Mouse (Mus musculus) neural tube, embryonic 15.5 days (tissue): ENCODE measurements around the gene Gm44805. TPM values are rescaled to one million over a fixed set of nuclear protein-coding genes. Genes with fewer than 3 reads are reported as not detected.
A peak's percentile ranks its signal among the peaks of the same experiment; 100 is the strongest.

Source experiments
- ATAC-seq: fragments of 200-750 bp; cut with Nextera tagmentation; 2 replicates; pipeline ENCODE4 v1.8.0; 2017; ENCODE audit warnings: mild to moderate bottlenecking, moderate TSS enrichment, moderate library complexity; ENCODE audit not compliant: low FRiP score
- H3K27ac ChIP-seq: fragments of 300-500 bp; sonication (generic); replicated peaks from 2 replicates; pipeline ENCODE4 v1.5.1; 2015; ENCODE audit warnings: mild to moderate bottlenecking, inconsistent platforms
- H3K27me3 ChIP-seq: fragments of 300-500 bp; sonication (generic); replicated peaks from 2 replicates; pipeline ENCODE4 v1.6.1; 2015; ENCODE audit warnings: inconsistent platforms
- H3K36me3 ChIP-seq: fragments of 300-500 bp; sonication (generic); 2 replicates; pipeline ENCODE4 v1.6.1; 2015; ENCODE audit warnings: inconsistent platforms
- H3K4me1 ChIP-seq: fragments of 300-500 bp; sonication (generic); 2 replicates; pipeline ENCODE4 v1.6.1; 2015; ENCODE audit warnings: inconsistent platforms
- H3K4me2 ChIP-seq: fragments of 300-500 bp; sonication (generic); 2 replicates; pipeline ENCODE4 v1.6.1; 2015; ENCODE audit warnings: inconsistent platforms, mild to moderate bottlenecking, moderate library complexity
- H3K4me3 ChIP-seq: fragments of 300-500 bp; sonication (generic); replicated peaks from 2 replicates; pipeline ENCODE4 v1.5.1; 2015; ENCODE audit warnings: mild to moderate bottlenecking, inconsistent platforms
- H3K9ac ChIP-seq: fragments of 300-500 bp; sonication (generic); replicated peaks from 2 replicates; pipeline ENCODE4 v1.6.1; 2015; ENCODE audit warnings: mild to moderate bottlenecking, inconsistent platforms
- H3K9me3 ChIP-seq: fragments of 300-500 bp; sonication (generic); replicated peaks from 2 replicates; pipeline ENCODE4 v1.6.1; 2016; ENCODE audit warnings: inconsistent platforms
- WGBS: fragments of 180-500 bp; shearing (Covaris S2); methylation state at CpG from one replicate; pipeline ENCODE4 v1.1.7; 2015; ENCODE audit warnings: mixed read lengths; 5-methylcytosine and 5-hydroxymethylcytosine counted together
- polyA plus RNA-seq: library from polyadenylated mRNA; unstranded; fragments of >200 nt; fragmentation: Nextera tagmentation; extraction: Ambion mirVana; gene quantifications from 2 replicates; pipeline ENCODE4 v1.2.1, GENCODE M21; 2015

Gene Gm44805
- polyA plus RNA-seq, 1 experiment from 2014 or later: not detected

- 94% methylated on average over 9 of the region's 9 CpGs for WGBS
- H3K9ac ChIP-seq: no peak overlapping the region
- no peak overlapping the region for H3K4me3 ChIP-seq
- no peak for ATAC-seq
- peaks cover 43% of the 10 kb centered on the region for H3K36me3 ChIP-seq
- H3K27ac ChIP-seq: no peak overlapping the region
- no peaks in the 10 kb centered on the region for H3K27me3 ChIP-seq
- H3K4me1 ChIP-seq: peaks cover 24% of the 10 kb centered on the region
- H3K4me2 ChIP-seq: no peak overlapping the region
- H3K9me3 ChIP-seq: no peaks in the 10 kb centered on the region
Observed at GRCm38 (mm10) chr7:19713598-19713997, 32.4 kb upstream of the Gm44805 start.

DNA sequence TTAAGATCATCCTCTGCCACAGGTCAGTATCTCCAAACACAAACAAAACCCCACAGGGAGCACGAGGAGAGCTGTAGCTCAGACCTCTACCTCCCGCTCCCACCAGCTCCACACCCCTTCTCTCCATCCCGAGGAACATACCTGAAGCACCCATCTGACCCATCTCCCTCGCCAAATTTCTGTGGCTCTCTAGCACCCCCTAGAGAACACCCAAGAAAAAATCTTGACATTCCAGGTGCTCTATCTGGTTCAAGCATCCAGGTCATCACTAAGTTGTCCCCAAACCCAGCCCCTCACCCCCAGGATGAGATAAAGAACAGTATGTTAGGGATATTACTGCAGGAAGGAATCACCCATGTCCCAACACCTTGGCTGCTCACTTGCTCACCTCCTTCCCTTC lies 32.0 kb upstream of the Gm44805 start:
- H3K4me3 ChIP-seq: no peak overlapping the region
- no peaks in the 10 kb centered on the region for H3K9me3 ChIP-seq
- WGBS: 68% methylated on average over 4 of the region's 4 CpGs
- H3K36me3 ChIP-seq: peaks cover 46% of the 10 kb centered on the region
- no peak overlapping the region for H3K9ac ChIP-seq
- no peak for ATAC-seq
- no peaks in the 10 kb centered on the region for H3K27me3 ChIP-seq
- H3K27ac ChIP-seq: no peak overlapping the region
- peaks cover 24% of the 10 kb centered on the region for H3K4me1 ChIP-seq
- H3K4me2 ChIP-seq: no peak overlapping the region

GRCm38 (mm10) chr7:19712414-19712813 lies 31.2 kb upstream of the Gm44805 start:
- peaks cover 52% of the 10 kb centered on the region for H3K36me3 ChIP-seq
- ATAC-seq: no peak
- 77% methylated on average over 4 of the region's 4 CpGs for WGBS

DNA sequence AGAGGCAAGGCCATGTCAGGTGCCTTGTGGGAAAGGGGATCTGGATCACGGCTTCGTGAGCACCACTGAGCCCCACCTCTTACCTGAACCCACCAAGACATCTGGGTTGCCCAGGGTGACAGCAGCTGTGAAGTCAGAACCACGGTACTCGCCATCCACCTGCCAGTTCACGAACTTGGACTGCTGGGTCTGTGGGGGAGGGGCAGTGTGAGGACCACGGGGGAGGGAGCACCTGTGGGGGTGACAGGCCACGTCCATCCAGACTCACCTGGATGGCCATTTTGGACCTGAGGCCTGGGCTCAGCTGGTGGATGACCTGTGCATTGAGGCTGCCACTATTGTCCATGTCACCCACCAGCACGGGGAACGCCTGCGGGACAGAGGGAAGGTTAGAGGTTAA lies 29.4 kb upstream of the Gm44805 start:
- Histone ChIP-seq H3K9me3 (no peaks in the 10 kb centered on the region), H3K27ac (no peak overlapping the region), H3K4me3 (no peak overlapping the region), H3K27me3 (no peaks in the 10 kb centered on the region), H3K4me1 (peaks cover 16% of the 10 kb centered on the region), H3K36me3 (peaks cover 59% of the 10 kb centered on the region), H3K4me2 (no peak overlapping the region), H3K9ac (no peak overlapping the region)
- 91% methylated on average over 10 of the region's 10 CpGs for WGBS
- ATAC-seq: no peak

More at GRCm38 (mm10) chr7:19712414-19712813, 31.2 kb upstream of the Gm44805 start:
- Histone ChIP-seq H3K9me3 (no peaks in the 10 kb centered on the region), H3K4me3 (no peak overlapping the region), H3K4me1 (peaks cover 24% of the 10 kb centered on the region), H3K9ac (no peak overlapping the region), H3K27ac (no peak overlapping the region), H3K4me2 (no peak overlapping the region), H3K27me3 (no peaks in the 10 kb centered on the region)

GRCm38 (mm10) chr7:19705271-19705670 lies 24.0 kb upstream of the Gm44805 start:
- H3K4me1 ChIP-seq: 0 out of 2 replicates have a peak, but pooled peaks cover 8% of the 10 kb centered on the region
- no peak overlapping the region for H3K4me2 ChIP-seq
- no peak for ATAC-seq
- H3K36me3 ChIP-seq: peaks cover 47% of the 10 kb centered on the region
- H3K4me3 ChIP-seq: no peak overlapping the region
- H3K27ac ChIP-seq: no peak overlapping the region
- no peaks in the 10 kb centered on the region for H3K9me3 ChIP-seq
- whole genome bisulfite sequencing: 96% methylated on average over 7 of the region's 7 CpGs
- no peaks in the 10 kb centered on the region for H3K27me3 ChIP-seq
- H3K9ac ChIP-seq: no peak overlapping the region

GRCm38 (mm10) chr7:19704475-19704874 lies 23.3 kb upstream of the Gm44805 start:
- ATAC-seq: no peak
- peaks cover 11% of the 10 kb centered on the region for H3K4me1 ChIP-seq
- H3K9me3 ChIP-seq: no peaks in the 10 kb centered on the region
- no peak overlapping the region for H3K4me2 ChIP-seq
- WGBS: 96% methylated on average over 4 of the region's 4 CpGs
- H3K9ac ChIP-seq: no peak overlapping the region
- no peak overlapping the region for H3K4me3 ChIP-seq
- H3K27me3 ChIP-seq: no peaks in the 10 kb centered on the region
- H3K36me3 ChIP-seq: peaks cover 39% of the 10 kb centered on the region
- no peak overlapping the region for H3K27ac ChIP-seq

GRCm38 (mm10) chr7:19702859-19703555 lies 21.8 kb upstream of the Gm44805 start:
- Histone ChIP-seq H3K9me3 (no peaks in the 10 kb centered on the region), H3K4me1 (peaks cover 25% of the 10 kb centered on the region), H3K27me3 (no peaks in the 10 kb centered on the region), H3K4me3 (no peak overlapping the region), H3K9ac (no peak overlapping the region), H3K4me2 (no peak overlapping the region), H3K36me3 (peaks cover 27% of the 10 kb centered on the region), H3K27ac (no peak overlapping the region)
- 93% methylated on average over 16 of the region's 16 CpGs for WGBS
- ATAC-seq: no peak

- Histone ChIP-seq H3K4me1 (peaks cover 30% of the 10 kb centered on the region), H3K27ac (peak overlapping the region; percentile 66), H3K4me2 (no peak overlapping the region), H3K36me3 (peaks cover 19% of the 10 kb centered on the region), H3K9me3 (no peaks in the 10 kb centered on the region), H3K4me3 (no peak overlapping the region), H3K9ac (no peak overlapping the region), H3K27me3 (no peaks in the 10 kb centered on the region)
- no peak for ATAC-seq
- WGBS: 34% methylated on average over 22 of the region's 22 CpGs
Observed at GRCm38 (mm10) chr7:19701069-19701761, 20.0 kb upstream of the Gm44805 start.

- Histone ChIP-seq H3K27me3 (no peaks in the 10 kb centered on the region), H3K9ac (no peak overlapping the region), H3K27ac (peak overlapping the region; percentile 10; the same call in 1 of the 2 replicates), H3K36me3 (peaks cover 19% of the 10 kb centered on the region), H3K4me2 (no peak overlapping the region), H3K4me3 (no peak overlapping the region), H3K4me1 (peaks cover 30% of the 10 kb centered on the region), H3K9me3 (no peaks in the 10 kb centered on the region)
- no peak for ATAC-seq
- 75% methylated on average over 12 of the region's 12 CpGs for WGBS
Observed at GRCm38 (mm10) chr7:19700299-19701068, 19.3 kb upstream of the Gm44805 start.

GRCm38 (mm10) chr7:19699827-19700148 lies 18.6 kb upstream of the Gm44805 start:
- Histone ChIP-seq H3K4me3 (no peak overlapping the region), H3K27me3 (no peaks in the 10 kb centered on the region), H3K27ac (peak overlapping the region; percentile 71; the same call in 1 of the 2 replicates), H3K4me2 (no peak overlapping the region), H3K9me3 (no peaks in the 10 kb centered on the region), H3K4me1 (peaks cover 30% of the 10 kb centered on the region), H3K36me3 (peaks cover 18% of the 10 kb centered on the region), H3K9ac (no peak overlapping the region)
- 84% methylated on average over 4 of the region's 4 CpGs for WGBS
- ATAC-seq: no peak

GRCm38 (mm10) chr7:19698907-19699826 lies 17.9 kb upstream of the Gm44805 start, which contains the start of gene Apoe:
Gene Apoe, minus strand, starts transcription at chr7:19699188.
- WGBS: under 1% methylated on average over 20 of the region's 20 CpGs
- peak within 1 kb of the TSS; percentile 29 for H3K4me3 ChIP-seq
- no peaks in the 10 kb centered on the region for H3K9me3 ChIP-seq
- H3K27ac ChIP-seq: peak within 1 kb of the TSS; percentile 71
- H3K4me2 ChIP-seq: peak within 1 kb of the TSS; percentile 60
- H3K27me3 ChIP-seq: no peaks in the 10 kb centered on the region
- H3K4me1 ChIP-seq: peaks cover 30% of the 10 kb centered on the region
- H3K36me3 ChIP-seq: peaks cover 14% of the 10 kb centered on the region; the same call in 1 of the 2 replicates
- peak within 1 kb of the TSS; percentile 38 for H3K9ac ChIP-seq
- ATAC-seq: peak; percentile 62
